Mouse (Mus musculus): ENCODE measurements around the gene Cops2.

GRCm38 (mm10) chr2:125885891-125886576, 27.1 kb upstream of the Cops2 start:
- TF ChIP-seq CTCF (IDR thresholded peaks at IDR 0.05; ENCODE audit: low read depth) (no peak), EP300 (IDR thresholded peaks at IDR 0.05; ENCODE audit: low read depth) (no peak)
